ENCODE assay signal across 9 mouse cellular contexts in genomic region chr14:21031783-21032511, GRCm38 (mm10). TPM values are rescaled to one million over a fixed set of nuclear protein-coding genes. Genes with fewer than 3 reads are reported as not detected.
A peak's percentile ranks its signal among the peaks of the same experiment; 100 is the strongest.
DNase-seq lines count a peak whose midpoint lies in the region; ATAC-seq and TF ChIP-seq lines count a peak whose summit lies in the region.
"Had no signal": no experiment of that assay in that cellular context is flagged by ENCODE, and none has a peak within 500 bp of the region (broad histone marks: within the 10 kb centered on the region; RNA-seq: fewer than 3 reads in every experiment).

No protein-coding gene starts in this region.

- H3K9ac ChIP-seq in forebrain, embryonic 14.5 days (ENCODE audit: low read length), result no peak overlapping the region
- H3K9ac ChIP-seq in forebrain, embryonic 16.5 days (replicated peaks; ENCODE audit: low read depth, low read length), result no peak overlapping the region
- no peak overlapping the region for H3K9ac ChIP-seq in liver, embryonic 12.5 days

- 90% methylated on average over 6 of the region's 6 CpGs for WGBS in forebrain, embryonic 14.5 days
- WGBS in forebrain, embryonic 16.5 days, result 85% methylated on average over 6 of the region's 6 CpGs
- 85% methylated on average over 6 of the region's 6 CpGs for WGBS in liver, embryonic 12.5 days (ENCODE audit: insufficient replicate concordance)

- ATAC-seq in forebrain, embryonic 14.5 days, result no peak
- no peak for ATAC-seq in forebrain, embryonic 16.5 days
- ATAC-seq in Patski, result peak; percentile 26
- peak; percentile 72 for ATAC-seq in liver, embryonic 12.5 days
- ATAC-seq in neutrophil, adult 5-6 weeks (ENCODE audit: extremely low read depth, insufficient number of reproducible peaks, low FRiP score, poor library complexity, severe bottlenecking), result peak; percentile 97

- TF ChIP-seq CTCF in Patski (IDR thresholded peaks at IDR 0.05), result no peak
- no peak for TF ChIP-seq CTCF in embryonic fibroblast, embryonic 13.5 days (IDR thresholded peaks at IDR 0.05; ENCODE audit: borderline replicate concordance, insufficient read depth, low read length)

- H3K27me3 ChIP-seq in forebrain, embryonic 14.5 days (replicated peaks; ENCODE audit: control insufficient read depth, insufficient read depth, low read length), result no peaks in the 10 kb centered on the region
- H3K27me3 ChIP-seq in forebrain, embryonic 16.5 days (replicated peaks; ENCODE audit: control insufficient read depth, insufficient read depth, low read length), result no peaks in the 10 kb centered on the region
- no peaks in the 10 kb centered on the region for H3K27me3 ChIP-seq in Patski
- H3K27me3 ChIP-seq in liver, embryonic 12.5 days (replicated peaks), result no peaks in the 10 kb centered on the region
- H3K27me3 ChIP-seq: megakaryocyte, embryonic 14.5 days had no signal

- in situ Hi-C loops in Patski (cut with MboI; ENCODE audit: low pct_unique_long_range_greater_than_20kb), result no loop called here

- H3K27ac ChIP-seq in forebrain, embryonic 14.5 days (ENCODE audit: low read depth, low read length), result no peak overlapping the region
- H3K27ac ChIP-seq in forebrain, embryonic 16.5 days (ENCODE audit: low read length), result no peak overlapping the region
- H3K27ac ChIP-seq in embryonic fibroblast, embryonic 13.5 days (ENCODE audit: insufficient read depth, low read length), result peak overlapping the region; percentile 16; the same call in 1 of the 2 replicates
- peak overlapping the region; percentile 52; the same call in 1 of the 2 replicates for H3K27ac ChIP-seq in liver, embryonic 12.5 days

- H3K4me1 ChIP-seq in forebrain, embryonic 14.5 days (ENCODE audit: control insufficient read depth, insufficient read depth, low read length), result no peaks in the 10 kb centered on the region
- no peaks in the 10 kb centered on the region for H3K4me1 ChIP-seq in forebrain, embryonic 16.5 days (replicated peaks; ENCODE audit: control insufficient read depth, insufficient read depth, low read length)
- peaks cover 2% of the 10 kb centered on the region; the same call in 1 of the 2 replicates for H3K4me1 ChIP-seq in embryonic fibroblast, embryonic 13.5 days (ENCODE audit: control insufficient read depth, insufficient read depth, low read length)
- H3K4me1 ChIP-seq in liver, embryonic 12.5 days, result 0 out of 2 replicates have a peak, but pooled peaks cover 3% of the 10 kb centered on the region

- no peak overlapping the region for H3K4me2 ChIP-seq in forebrain, embryonic 14.5 days (ENCODE audit: low read length)
- H3K4me2 ChIP-seq in forebrain, embryonic 16.5 days (ENCODE audit: low read length), result no peak overlapping the region
- H3K4me2 ChIP-seq in liver, embryonic 12.5 days, result no peak overlapping the region

- peak; percentile 38 for DNase-seq in forebrain, embryonic 14.5 days (ENCODE audit: low spot score)
- DNase-seq in Patski (ENCODE audit: low read depth, low spot score), result no peak
- DNase-seq in induced T-regulatory cell, adult 2 months (ENCODE audit: low read depth), result peak; percentile 90
- DNase-seq in cerebellum, adult 11-12 months, result no peak

- CTCF ChIA-PET in Patski (lab: Charles Lee), result no interaction called here

- peaks cover 56% of the 10 kb centered on the region for H3K36me3 ChIP-seq in forebrain, embryonic 14.5 days (ENCODE audit: control insufficient read depth, insufficient read depth, low read length)
- H3K36me3 ChIP-seq in forebrain, embryonic 16.5 days (ENCODE audit: control insufficient read depth, insufficient read depth), result peaks cover 23% of the 10 kb centered on the region
- H3K36me3 ChIP-seq in liver, embryonic 12.5 days, result peaks cover 91% of the 10 kb centered on the region

- no peak overlapping the region for H3K4me3 ChIP-seq in forebrain, embryonic 14.5 days (ENCODE audit: low read depth, low read length)
- H3K4me3 ChIP-seq in forebrain, embryonic 16.5 days (replicated peaks; ENCODE audit: low read length), result no peak overlapping the region
- no peak overlapping the region for H3K4me3 ChIP-seq in embryonic fibroblast, embryonic 13.5 days (ENCODE audit: insufficient read depth, low read length)
- no peak overlapping the region for H3K4me3 ChIP-seq in liver, embryonic 12.5 days
- H3K4me3 ChIP-seq: megakaryocyte, embryonic 14.5 days had no signal

- no peaks in the 10 kb centered on the region for H3K9me3 ChIP-seq in forebrain, embryonic 14.5 days (replicated peaks; ENCODE audit: control insufficient read depth, low read length)
- H3K9me3 ChIP-seq in forebrain, embryonic 16.5 days (ENCODE audit: control insufficient read depth, low read length), result no peaks in the 10 kb centered on the region
- no peaks in the 10 kb centered on the region for H3K9me3 ChIP-seq in liver, embryonic 12.5 days (replicated peaks)
- H3K9me3 ChIP-seq: megakaryocyte, embryonic 14.5 days had no signal

- TF ChIP-seq POLR2A in embryonic fibroblast, embryonic 13.5 days (IDR thresholded peaks at IDR 0.05; ENCODE audit: low read depth, low read length), result no peak

- POLR2A ChIA-PET in Patski (lab: Charles Lee), result no interaction called here

RNA-seq across cellular contexts. Expression of gene Ap3m1, which starts 20.4 kb away (rescaled TPM):
- 139 and 145 TPM in 2 replicates for polyA plus RNA-seq in forebrain, embryonic 14.5 days (2014; fragmentation: Nextera tagmentation; extraction: Ambion mirVana)
- 101 and 109 TPM in 2 replicates for polyA plus RNA-seq in forebrain, embryonic 16.5 days (2015; fragmentation: Nextera tagmentation; extraction: Ambion mirVana)
- 41.4 TPM for polyA plus RNA-seq in Patski (2021)
- 99.0 and 102 TPM in 2 replicates for polyA plus RNA-seq in embryonic fibroblast, embryonic 13.5 days (2011; ENCODE audit: insufficient read length, low read depth, missing spikeins)
- 42.9 and 43.4 TPM in 2 replicates for polyA plus RNA-seq in liver, embryonic 12.5 days (2016; fragmentation: Nextera tagmentation; extraction: Ambion mirVana)
- total RNA-seq in neutrophil, adult 5-6 weeks (2017), result 77.5 and 87.9 TPM in 2 replicates

RNA-seq across cellular contexts. Expression of gene Adk, which starts 20.4 kb away (rescaled TPM):
- polyA plus RNA-seq in forebrain, embryonic 14.5 days (2014; fragmentation: Nextera tagmentation; extraction: Ambion mirVana), result 79.9 and 81.7 TPM in 2 replicates
- polyA plus RNA-seq in forebrain, embryonic 16.5 days (2015; fragmentation: Nextera tagmentation; extraction: Ambion mirVana), result 71.9 and 82.3 TPM in 2 replicates
- polyA plus RNA-seq in Patski (2021), result 55.1 TPM
- 114 and 117 TPM in 2 replicates for polyA plus RNA-seq in embryonic fibroblast, embryonic 13.5 days (2011; ENCODE audit: insufficient read length, low read depth, missing spikeins)
- polyA plus RNA-seq in liver, embryonic 12.5 days (2016; fragmentation: Nextera tagmentation; extraction: Ambion mirVana), result 195 and 206 TPM in 2 replicates
- 7.4 and 15.1 TPM in 2 replicates for total RNA-seq in neutrophil, adult 5-6 weeks (2017)

Comparison
In these comparisons a context has a peak if more than half of its experiments do, and no peak if none do; other contexts are left out.
1. ATAC-seq: peak in Patski (single experiment), liver, embryonic 12.5 days (single experiment) and neutrophil, adult 5-6 weeks (single experiment); none in forebrain, embryonic 14.5 days (single experiment) and forebrain, embryonic 16.5 days (single experiment).
2. DNase-seq: peak in forebrain, embryonic 14.5 days (single experiment) and induced T-regulatory cell, adult 2 months (single experiment); none in Patski (single experiment) and cerebellum, adult 11-12 months (single experiment).
3. H3K27ac ChIP-seq: peak in embryonic fibroblast, embryonic 13.5 days (single experiment) and liver, embryonic 12.5 days (single experiment); none in forebrain, embryonic 14.5 days (single experiment) and forebrain, embryonic 16.5 days (single experiment).